Mouse (Mus musculus) CD4-positive, CD25-positive, alpha-beta regulatory T cell, adult 4 months (primary cell): ENCODE measurements around the gene Ooep. TPM values are rescaled to one million over a fixed set of nuclear protein-coding genes. Genes with fewer than 3 reads are reported as not detected.
"Not testable (repeated sequence)": the region's sequence is repeated elsewhere in the genome, so short reads cannot be mapped to it uniquely, and the experiment has no call there.

Source experiments
- ATAC-seq: one replicate; pipeline ENCODE4 v1.8.0; 2017
- polyA plus RNA-seq, 2 experiments: library from polyadenylated mRNA; unstranded; fragments of 100-300 nt; shearing (Covaris generic); gene quantifications; one replicate each; pipeline ENCODE4 v1.2.1; 2017

Gene Ooep
- not detected for polyA plus RNA-seq

DNA sequence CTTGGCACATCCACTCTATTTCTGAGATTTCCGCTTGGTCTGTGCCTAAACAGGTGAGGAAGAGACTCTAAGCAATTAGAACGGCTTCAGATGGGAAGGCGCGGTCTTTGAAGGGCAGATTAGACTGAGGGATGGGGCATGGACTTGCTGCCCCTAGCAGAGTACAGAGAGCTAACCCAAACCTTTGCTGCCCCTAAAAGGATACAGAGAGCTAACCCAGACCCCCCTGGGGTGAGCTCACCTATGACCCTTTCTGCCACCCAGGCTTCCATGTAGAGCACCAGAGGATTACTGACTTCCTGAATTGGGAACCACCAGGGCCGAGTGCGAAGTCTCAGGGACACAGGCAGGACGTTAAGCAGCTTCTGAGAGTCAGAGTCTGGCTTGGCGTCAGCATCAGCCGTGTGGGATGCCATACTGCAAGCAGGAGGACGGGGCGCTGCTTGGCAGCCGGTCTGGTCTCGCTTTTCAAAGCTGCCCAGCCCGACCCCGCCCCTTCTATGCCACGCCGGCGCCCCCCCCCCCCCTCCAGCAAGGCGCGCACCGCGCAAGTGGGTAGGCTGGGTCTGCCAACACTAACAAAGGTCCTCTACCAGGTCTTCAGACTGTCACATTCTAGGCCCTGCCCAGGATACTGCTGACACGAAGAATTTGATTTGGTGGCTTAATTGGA is at the start of gene Ooep:
TSS of gene Ooep (minus strand) at position 613 of the 673 bp plus-strand sequence.
- no peak for ATAC-seq

DNA sequence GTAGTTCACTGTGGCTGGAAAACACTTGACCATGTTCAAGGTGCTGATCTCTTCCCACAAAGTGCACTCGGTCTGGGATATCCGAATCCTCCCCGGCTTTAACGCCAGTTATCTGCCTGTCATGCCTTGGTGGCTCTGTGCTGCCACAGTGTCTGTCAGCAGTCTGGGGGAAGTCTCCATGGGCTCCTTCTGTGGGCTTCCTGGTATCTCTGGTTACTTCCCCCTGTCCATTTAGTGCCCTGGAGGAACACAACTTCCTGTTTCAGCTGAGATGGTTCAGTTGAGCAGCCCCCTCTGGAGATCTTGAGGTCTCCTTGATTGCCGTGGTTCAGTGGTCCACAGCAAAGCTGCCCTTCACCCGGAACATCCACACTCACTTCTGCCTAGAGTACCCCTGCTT is 49.7 kb upstream of the Ooep start:
- ATAC-seq = no peak

DNA sequence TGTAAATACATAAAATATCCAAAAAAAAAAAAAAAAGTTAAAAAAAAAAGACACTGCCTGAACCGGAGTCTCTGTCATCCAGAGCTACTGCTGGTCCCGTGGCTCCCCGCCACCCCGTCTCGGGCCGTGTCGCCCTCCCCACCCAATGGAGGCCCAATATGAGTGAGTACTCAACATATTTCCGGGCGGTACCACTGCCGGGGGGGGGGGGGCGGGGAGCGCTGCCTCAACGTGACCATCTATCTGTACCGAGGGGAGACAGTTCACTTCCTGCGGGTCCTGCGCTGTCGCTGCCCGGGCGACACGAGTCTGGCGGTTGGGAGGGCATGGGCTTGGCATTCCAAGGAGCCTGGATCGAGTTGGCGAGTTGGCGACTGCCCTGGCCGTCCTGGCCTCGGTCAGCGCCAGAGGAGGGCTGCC is 48.8 kb upstream of the Ooep start:
- peak; percentile 89 for ATAC-seq

DNA sequence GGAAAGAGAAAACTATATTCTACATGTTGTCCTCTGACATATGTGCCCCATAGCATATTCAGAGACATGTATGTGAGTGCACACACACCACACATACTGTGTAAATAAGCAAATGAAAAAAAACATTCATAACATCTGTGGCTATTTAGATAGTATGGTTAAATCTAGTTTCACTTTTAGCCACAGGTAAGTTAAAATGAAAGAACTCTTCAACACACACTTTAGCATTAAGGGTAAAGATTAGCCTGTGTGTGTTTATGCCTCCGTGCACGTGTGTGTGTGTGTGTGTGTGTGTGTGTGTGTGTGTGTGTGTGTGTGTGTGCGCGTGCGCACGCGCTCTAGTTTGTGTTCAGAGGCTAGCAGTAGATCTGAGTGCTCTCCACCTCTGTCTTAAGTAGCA is 23.1 kb upstream of the Ooep start:
- peak; percentile 71 for ATAC-seq

DNA sequence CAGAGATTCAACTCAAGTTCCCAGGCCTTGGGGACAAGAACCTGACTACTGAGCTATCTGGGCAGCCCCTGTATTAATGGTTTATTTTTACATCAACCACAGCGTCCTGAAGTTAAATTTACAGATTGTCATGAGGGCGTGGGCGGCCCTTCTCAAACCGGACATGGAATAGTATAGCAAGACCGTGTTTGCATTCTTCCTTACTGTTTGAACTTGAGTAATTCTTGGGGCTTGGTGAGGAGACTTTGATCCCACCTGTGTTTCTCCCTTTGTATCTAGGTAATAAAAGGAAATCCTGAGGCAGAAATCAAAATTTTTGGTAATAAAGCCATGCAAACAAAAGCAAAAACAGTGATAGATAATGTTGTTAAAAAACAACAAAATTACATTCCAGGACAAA is 22.0 kb upstream of the Ooep start:
- ATAC-seq = no peak

DNA sequence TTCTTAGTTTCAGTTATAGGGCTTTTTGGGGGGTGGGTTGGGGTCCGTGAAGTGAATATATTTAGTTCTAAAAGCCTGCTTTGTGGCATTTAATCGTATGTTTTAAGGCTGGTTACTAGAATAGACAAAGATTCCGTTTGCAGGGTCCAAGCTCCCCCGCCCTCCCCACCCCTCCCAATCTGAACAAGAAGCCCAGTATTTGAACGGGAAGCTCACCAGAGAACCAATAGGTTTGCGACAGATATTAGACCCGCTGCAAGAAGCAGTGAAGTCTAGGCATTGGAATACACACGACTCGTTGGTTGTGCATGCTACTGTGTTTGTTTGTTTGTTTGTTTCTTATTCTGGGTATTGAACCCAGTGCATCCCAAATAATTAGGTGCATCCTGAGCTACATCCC is 18.0 kb upstream of the Ooep start:
- ATAC-seq = no peak

DNA sequence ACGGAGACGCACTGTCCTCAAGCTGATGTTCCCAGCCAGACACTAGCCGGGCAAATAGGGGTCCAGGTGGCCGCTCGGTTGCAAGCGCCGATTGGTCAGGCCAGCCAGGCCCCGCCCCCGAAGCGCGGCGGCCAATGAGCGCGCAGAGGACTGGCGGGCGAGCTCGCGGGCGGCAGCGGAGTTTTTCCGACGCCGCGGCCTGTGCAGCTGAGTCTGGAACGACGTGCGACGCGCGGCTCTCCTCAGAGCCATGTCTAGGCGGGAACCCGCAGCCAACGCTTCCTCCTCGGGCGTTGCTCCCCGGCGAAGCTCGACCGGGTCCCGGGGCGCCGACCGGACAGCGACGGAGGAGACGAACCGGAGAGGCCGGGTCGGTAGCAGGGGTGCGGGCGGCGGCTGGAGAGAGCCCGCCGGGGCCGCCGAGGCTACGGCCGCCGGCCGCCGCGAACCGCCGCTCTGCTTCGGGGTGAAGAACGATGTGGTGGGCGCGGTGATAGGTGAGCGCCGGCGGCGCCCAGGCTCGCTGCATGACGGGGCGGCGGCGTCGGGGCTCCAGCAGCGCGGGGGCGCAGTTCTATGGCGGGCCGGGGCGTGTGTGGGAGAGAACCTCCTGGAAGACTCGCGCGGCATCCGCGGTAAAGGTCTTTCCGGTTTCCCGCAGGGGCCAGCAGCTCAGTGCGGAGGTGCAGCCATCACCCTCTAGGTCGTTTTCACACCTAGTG is 17.3 kb upstream of the Ooep start, which contains the start of gene Ddx43:
TSS of gene Ddx43 (plus strand) at position 148 of the 722 bp plus-strand sequence.
- peak; percentile 83 for ATAC-seq

DNA sequence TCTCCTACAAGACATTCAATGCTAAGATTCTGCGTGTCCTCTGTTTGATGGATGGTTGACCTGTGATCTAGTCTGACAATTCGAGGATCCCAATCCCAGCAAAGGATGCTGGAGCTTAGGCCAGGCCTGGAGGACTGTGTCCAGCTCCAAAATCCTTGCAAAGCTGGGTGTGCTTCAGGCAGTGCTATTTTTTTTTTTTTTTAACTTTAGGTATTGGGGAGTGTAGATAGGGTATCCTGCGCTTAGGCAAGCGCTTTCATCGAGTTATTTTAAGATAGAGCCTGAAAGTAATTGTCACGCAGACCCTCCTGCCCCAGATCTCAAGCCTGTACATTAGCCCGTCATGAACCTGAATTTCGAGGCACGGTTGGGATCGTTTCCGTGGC is 16.7 kb upstream of the Ooep start:
- no peak for ATAC-seq

DNA sequence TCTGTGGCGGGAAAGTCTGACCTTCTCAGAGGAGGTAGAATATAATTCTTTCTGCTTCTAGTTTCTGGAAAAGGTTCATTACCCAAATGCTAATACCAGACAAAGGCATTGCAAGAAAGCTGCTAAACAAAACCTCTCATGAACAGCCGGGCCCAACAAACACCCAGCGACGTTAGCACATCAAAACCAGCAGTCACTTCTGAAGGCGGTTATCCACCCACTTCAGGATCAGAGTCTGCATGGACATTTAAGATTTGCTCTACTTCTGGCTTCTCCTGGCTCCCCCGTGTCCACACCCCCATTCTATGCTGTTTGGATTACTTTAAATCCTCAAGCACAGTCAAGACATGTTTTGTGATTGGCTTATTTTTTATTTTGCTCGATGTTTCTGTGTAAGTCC is 16.1 kb upstream of the Ooep start:
- no peak for ATAC-seq

DNA sequence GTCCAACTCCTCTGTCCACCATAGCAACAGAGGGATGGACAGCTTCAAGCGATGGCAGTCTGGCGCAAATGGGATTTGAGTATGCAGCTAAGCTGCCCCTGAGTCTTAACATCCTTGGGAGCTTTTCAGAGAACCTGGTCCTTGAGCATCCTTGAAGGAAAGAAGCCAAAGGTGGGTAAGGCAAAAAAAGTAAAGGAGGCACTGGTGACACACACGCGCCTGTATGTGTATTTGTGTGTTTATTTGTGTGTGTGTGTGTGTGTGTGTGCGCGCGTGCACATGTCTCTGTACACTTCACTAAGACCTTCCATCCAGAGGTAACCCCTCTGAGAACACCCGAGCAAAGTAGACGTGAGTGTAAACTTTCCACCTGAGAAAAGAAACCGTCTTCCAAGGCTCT is 15.2 kb upstream of the Ooep start:
- ATAC-seq = no peak

DNA sequence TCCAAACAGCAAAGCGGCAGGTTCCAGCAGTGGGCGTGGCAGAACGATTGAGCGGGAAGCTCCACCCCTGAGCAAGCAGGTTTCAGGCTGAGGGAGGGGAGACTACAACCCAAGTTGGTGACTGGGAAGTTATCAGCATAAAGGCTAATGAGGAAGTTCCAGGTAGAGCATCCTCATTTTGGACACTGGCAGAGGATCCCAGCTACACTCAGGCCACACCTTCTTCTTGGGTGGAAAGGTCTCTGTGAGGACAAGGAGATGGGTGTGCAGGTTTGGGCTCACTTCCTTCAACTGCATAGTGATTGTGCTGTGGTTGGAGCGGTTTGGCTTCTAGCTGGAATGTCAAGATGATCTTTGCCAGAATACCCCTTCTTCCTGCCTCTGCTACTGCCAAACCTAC is 11.5 kb upstream of the Ooep start:
- ATAC-seq = no peak

DNA sequence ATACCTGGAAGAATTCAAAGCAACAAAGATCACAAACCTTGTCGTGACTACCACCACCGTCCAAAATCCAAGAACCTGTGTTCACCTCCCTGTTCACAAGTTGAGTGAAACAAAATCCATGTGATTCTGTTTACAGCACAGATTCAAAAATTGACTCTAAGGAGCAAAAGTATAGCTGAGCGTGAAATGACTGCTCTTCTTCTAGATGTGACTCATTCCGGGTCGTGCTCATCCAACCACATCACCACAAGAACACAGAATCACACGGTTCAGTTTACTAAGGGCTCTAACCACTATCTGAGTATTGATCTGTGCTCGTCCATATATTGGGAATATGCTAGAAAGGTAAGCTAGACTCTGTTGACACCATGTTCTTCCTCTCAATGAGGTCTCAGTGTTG is 8.4 kb upstream of the Ooep start:
- no peak for ATAC-seq

DNA sequence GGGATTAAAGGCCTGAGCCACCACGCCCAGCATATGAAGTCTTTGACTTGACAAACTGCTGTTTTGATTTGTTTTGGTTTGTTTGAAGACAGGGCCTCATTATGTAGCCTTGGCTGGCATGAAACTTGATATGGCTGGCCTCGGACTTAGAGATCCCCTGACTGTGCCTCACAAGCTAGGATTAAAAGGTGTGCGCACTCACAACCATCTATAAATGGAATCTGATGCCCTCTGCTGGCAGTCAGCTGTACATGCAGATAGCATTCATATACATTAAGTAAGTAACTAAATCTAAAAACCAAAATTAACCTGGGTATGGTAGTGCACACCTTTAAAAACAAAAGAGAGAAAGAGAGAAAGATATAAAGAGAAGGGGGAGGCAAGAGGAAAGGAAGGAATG is 7.4 kb upstream of the Ooep start:
- ATAC-seq = no peak

DNA sequence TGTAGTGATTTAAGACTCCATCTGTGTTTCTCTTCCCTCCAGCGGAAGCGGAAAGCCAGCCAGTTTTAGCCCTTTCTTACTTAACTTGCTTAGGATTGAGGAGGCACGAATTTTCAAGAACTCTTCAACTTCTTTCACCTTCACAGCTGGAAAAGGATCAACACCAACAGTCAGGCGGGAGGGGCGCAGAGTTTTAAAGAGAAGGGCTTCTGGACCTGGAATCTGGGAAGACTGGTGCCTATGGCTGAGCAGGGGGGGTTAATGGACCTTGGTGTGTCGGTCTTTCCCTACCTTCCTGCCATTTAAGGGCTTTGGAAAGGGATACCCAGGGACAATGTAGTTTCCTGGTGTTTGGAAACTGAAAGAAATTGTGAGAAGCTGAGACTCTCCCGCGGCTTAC is 979 bp downstream of the Ooep start:
- ATAC-seq = no peak

DNA sequence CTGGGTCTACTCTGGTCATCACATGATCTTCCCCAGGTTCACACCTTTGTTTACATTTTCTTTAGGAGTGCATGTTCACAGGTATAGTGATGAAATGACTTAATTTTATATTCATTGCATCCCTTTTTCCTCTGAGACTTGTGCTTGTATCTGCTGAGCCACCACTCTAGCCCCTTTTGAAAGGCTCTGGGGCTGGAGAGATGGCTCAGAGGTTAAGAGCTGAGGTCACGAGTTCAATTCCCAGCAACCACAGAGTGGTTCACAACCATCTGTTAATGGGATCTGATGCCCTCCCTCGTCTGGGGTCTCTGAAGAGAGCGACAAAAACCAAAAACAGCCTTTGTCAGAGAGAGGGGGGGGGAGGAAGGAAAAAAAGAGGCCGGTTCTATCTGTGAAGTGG is 3.0 kb downstream of the Ooep start:
- no peak for ATAC-seq

DNA sequence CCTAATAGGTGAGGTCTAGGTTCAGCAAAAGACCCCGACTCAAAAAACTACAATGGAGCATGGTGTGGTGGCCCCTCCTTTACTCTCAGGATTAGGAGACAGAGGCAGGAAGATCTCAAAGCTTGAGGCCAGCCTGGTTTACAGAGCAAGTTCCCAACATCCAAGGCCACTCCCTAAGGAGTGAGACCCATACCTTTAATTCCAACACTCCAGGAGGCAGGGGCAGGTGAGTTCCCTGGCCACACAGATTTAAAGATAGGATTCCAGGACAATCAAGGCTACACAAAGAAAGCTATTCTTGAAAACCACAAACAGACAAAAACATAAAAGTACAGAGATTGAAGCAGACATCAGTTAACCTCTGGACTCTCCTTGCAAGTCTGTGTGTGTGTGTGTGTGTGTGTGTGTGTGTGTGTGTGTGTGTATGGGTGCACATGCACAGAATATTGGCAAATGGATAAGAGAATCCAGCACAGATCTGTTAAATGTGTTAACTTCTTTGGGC is 3.6 kb downstream of the Ooep start:
- ATAC-seq = no peak

DNA sequence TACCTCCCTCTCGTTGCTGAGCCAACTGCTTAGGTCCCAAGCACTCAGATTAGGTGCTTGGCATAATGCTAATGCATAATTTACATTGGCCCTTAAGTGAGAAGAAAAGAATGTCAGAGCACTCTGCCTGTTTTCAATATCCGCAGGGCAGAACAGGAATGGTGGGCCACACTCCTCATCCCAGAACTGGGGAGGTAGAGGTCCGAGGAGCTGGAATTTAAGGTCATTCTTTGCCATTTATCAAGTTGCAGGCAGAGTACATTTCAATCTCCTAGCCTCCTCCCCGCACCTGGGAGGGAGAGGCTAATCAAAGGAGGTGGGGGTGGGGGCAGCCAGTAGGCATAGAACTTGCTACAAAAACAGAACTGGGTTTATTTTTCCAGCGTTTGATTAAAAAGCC is 4.1 kb downstream of the Ooep start:
- ATAC-seq = no peak

DNA sequence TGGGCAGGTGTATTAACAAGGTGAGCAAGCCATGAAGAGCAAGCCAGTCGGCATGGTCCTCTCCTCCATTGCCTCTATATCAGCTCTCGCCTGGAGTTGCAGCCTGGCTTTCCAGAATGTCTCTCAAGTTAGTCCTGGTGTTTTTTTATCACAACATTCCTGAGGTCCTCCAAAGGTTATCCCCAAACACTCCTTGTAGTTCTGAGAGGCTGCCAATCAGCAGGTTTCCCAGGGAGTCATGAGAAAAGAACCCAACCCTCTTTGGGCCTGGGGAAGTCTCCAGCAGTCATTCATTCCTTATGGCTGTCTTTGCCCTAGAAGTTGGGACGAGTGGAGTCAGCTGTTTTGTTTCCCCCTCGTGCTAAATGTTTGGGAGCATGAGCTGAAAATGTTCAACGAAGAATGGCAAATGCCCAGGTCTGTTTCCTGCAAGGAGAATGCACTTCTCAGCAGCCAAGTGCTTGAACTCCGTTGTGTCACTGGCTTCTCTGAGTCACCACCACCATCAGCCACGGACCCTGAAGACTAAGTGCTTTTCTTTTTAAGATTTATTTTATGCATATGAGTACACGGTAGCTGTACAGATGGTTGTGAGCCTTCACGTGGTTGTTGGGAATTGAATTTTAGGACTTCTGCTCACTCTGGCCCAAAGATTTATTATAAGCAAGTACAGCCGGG is 5.6 kb downstream of the Ooep start:
- no peak for ATAC-seq

DNA sequence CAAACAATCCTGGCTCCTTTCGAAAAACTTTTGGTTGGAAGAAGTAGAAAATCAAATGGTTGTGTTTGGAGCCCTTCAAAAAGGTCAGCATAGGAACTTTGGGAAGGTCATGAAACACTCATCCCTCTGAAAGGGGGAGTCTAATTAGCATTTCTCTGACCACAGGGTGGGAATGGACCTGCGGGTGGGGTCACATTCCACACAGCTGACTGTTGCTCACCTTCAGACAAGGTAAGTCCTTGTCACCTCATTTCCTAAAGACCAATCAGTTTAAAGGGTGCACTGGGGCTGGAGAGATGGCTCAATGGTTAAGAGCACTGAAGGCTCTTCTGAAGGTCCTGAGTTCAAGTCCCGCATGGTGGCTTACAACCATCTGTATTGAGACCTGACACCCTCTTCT is 7.1 kb downstream of the Ooep start:
- no peak for ATAC-seq

DNA sequence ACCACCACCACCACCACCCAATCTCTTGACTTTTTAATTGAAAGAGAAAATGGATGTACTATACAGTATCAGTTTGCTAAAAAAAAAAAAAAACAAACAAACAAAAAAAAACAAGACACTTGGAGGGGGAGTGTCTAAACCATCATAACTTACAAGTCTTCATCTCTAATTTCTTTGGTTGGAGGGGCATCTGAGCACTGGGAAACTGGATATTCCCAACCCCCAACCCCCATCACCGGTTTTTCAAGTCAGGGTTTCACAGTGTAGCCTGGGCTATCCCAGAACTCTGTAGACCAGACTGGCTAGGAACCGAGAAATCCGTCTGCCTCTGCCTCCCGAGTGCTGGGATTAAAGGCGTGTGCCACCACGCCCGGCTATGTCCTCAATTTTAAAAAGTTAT is 8.7 kb downstream of the Ooep start:
- no peak for ATAC-seq

DNA sequence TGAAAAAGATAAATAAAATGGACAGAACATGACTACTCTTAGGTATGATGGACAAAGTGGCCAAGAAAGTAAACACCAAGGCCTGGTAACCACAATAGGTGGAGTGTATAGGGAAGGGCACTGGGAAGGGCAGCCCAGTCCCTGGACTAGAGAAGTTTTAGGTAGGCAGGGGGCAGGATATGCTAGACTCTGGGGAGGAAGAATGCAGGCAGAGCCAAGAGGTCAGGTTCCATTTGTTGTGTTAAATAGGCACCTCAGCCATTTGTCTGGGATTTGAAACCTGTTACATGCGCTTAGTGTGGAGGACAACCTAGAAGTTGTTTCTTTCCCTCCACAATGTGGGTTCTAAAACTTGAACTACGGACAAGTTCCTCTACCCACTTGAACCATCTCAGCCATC is 9.2 kb downstream of the Ooep start:
- ATAC-seq = no peak

DNA sequence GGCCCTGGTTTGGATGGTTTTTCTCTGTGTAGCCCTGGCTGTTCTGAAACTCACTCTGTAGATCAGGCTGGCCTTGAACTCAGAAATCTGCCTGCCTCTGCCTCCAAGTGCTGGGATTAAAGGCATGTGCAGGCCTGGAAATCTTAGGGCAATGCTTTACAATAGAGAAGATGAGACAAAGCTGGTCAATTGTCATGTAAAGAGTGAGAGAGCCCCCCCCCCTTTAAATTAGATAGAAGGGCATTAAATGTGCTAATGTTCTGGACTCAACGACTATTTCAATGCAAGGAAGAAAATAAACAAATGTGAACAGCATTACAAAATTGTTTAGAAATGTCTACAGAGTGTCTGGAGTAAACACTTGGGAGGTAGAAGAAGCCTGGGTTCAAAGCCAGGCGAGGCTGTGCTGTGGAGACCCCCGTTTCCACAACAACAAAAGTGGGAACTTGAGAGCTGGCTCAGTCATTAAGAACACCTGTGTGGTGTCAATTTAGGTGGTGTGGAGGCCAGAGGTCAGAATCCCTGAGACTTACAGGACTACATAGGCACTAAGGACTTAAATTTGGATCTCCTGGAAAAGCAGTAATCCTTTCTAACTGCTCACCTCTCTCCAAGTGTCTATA is 9.7 kb downstream of the Ooep start:
- ATAC-seq = no peak

DNA sequence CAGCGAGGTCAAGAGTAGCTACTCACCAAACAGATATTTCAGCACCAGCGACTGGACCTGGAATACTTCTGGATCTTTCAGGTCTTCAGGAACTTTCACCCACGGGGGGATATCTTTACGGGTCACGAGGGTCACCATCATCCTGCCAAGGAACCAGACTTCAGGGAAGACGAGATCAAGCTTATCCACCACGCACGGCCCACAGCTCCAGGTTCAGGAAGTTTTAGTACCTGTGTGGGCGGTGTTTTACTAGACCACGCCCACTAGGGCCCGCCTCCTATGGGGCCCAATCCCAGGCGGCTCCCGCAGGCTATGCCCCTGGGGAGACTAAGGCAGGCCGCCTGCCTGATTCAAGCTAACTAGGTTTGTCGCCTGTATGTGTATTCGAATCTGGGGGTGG is 10.6 kb downstream of the Ooep start, which contains the start of gene Dppa5a:
TSS of gene Dppa5a (minus strand) at position 219 of the 400 bp plus-strand sequence.
- not testable (repeated sequence) for ATAC-seq
